Mouse (Mus musculus) left cerebral cortex, postnatal 25 days (tissue): Measurements from ENCODE around the gene Agfg2. TPM values are rescaled to one million over a fixed set of nuclear protein-coding genes. Genes with fewer than 3 reads are reported as not detected.
A peak's percentile ranks its signal among the peaks of the same experiment; 100 is the strongest.

Experiments used
- DNase-seq, 2 experiments: peaks; one replicate each; pipeline ENCODE4 v3.0.0; 2022; ENCODE audit warnings: low spot score in 2 of 2, mixed read lengths in 1 of 2
- intact Hi-C: fragments of 180-260 bp; cut with DNase I; formaldehyde crosslinking; loops from one replicate; pipeline ENCODE4 v1.15.1; 2025
- total RNA-seq, 2 experiments: library from RNA; stranded (reverse); gene quantifications; 2 replicates each; pipeline ENCODE4 v1.2.3; 2021

Agfg2 gene
- total RNA-seq, 2 experiments from 2014 or later, result 40.0 to 43.9 TPM

DNA sequence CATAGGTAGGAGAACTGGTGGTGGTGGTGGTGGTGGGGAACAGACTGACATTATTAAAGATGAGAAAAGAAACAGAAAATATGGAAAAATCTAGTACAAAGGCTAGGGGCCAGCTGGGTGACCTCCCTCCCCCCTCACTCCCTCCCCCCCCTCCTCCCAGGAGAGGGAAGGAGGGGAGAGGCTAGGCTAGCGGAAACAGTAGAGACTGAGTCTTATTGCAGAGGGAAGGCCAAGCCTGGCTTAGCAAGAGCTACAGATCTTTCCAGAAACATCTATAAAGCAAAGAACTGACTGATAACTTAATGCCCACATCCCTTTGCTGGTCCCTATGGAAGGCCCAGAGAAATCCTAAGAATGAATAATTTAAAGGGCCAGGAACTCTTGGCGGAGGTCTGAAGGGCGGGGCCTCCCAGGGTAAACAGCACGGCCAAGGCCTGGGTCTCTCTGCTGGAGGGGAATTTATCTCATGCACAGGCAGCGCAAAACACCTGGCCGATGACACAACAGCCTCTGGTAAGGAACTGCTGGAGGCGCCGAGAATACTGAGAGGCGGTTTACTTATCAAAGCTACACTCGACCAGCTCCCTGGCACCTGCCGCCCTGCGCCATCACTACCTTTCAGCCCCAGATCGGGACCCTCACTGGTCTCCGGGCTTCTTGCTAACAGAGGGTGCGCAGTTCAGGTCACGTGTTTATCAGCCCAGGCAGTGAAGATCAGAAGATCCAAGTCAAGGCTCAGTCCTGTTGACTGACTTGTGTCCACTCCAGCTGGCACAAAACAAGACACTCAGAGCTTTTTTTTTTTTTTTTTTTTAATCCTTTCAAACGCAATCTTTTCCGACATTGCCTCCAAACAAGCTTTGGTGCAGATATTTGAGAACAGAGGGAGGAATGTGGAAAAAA, 34.6 kb downstream of the Agfg2 start:
- no peak for DNase-seq
- intact Hi-C loops, result loop anchor here (5.0 kb wide), 1 partner anchor 138 kb away; no protein-coding TSS in a partner anchor

DNA sequence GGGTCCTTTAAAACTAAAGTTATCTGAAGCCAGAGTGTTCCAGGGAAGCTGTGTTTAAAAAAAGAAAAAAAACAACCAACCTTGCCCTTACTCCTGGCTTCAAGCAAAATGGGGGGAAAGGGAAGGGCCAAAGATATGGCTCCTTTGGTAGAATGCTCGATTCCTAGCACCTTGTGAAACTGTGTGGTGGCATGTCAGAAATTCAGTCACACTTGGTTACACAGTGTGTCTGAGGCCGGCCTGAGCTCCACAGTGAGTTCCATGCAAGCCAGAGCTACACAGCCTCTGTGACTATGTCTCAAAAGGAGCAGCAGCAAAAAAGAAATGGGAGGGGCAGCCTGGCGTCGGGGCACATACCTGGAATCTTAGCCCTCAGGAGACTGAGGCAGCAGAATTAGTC, 35.3 kb downstream of the Agfg2 start:
- intact Hi-C loops, result loop anchor here (5.0 kb wide), 1 partner anchor 137 kb away; no protein-coding TSS in a partner anchor

DNA sequence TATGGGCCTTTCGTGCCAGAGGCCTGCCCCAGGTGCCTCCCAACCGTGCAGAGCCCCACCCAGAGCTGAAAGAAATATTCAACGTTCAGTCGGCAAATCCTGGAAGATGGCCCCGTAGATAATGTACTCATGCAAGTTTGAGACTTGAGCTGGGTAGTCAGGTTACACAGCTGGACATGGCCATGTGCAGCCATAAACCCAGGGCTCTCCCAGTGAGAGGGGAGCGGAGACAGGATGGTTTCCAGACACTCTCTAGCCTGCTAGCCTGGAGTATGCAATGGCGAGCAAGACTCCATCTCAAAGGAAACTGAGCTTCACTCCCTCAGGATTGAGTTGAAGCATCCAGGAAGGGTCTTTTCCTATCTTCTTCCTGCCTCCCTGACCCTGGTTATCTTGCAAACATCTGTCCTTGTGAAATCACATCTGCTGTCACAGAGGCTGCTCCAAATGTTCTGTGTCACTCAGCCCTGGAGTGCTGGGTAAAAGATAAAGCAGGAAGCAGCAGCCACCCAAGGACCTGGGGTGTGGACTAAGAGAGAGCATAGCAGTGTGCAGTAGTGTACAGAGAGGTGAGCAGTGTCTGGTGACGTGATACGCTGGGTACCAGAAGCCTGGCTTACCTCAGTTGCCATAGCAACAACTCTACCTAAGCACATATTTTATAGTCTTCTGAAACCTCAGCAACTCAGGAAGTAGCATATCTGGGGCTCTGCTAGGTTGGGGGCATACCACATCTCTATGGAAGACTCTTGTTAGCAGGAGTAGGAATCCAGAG, 36.5 kb downstream of the Agfg2 start:
- peak in 1 of 2 experiments; percentile 29 for DNase-seq
- intact Hi-C loops, result loop anchor here (5.0 kb wide), 1 partner anchor 136 kb away; no protein-coding TSS in a partner anchor

More for the DNA sequence above, 35.3 kb downstream of the Agfg2 start:
- no peak for DNase-seq

DNA sequence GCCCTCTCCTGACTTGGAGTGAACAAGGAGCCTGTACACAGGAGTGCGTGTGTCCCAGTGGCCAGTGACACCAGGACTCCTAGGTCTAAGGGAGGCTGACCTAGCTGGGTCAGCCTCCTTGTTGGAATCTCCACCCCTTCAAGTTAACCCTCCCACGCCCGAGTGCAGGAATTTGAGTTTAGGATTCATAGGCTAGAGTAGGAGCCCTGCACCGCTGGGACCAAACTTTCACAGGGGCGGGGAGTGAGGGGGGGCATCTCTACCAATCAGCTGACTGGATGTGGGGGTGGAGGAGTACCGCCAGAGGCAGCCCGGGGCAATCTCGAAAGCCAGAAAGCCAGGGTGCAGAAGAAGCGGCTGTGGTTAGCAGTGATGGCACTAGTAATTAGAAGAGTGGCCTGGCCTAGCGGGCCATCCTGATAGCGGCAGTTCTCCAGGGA, 38.9 kb downstream of the Agfg2 start, which contains the start of gene Irs3:
Gene Irs3, minus strand, starts transcription at position 63 of the 440 bp plus-strand sequence.
- no peak for DNase-seq
- intact Hi-C loops, result loop anchor here (5.0 kb wide), 1 partner anchor 133 kb away; no protein-coding TSS in a partner anchor

DNA sequence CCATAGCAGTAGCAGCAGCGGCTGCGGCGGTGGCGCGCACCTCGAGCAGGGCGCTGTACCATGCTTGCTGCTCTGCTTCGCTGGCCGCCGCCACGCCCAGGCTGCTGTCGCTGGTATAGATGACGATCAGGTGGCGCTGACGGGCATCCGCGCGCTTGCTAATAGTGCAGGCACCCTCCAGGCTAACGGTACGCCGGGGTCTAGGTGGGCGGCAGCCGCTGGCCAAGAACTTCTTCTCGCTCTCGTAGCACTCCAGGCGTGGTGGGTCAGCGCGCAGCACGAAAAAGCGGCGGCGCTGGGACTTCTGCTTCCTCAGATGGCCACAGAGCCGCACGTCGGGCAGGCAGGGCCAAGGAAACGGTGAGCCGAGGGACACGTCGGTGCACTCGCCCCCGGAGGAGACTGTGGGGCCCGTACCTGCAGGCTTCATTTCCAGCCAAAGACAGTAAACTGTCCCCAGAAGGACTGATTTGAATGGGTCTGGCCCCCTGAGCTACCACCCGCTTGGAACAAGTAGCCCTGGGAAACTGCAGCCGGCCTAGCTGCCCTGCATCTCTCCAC, 39.4 kb downstream of the Agfg2 start:
- intact Hi-C loops, result loop anchor here (5.0 kb wide), 1 partner anchor 133 kb away; no protein-coding TSS in a partner anchor
- no peak for DNase-seq

DNA sequence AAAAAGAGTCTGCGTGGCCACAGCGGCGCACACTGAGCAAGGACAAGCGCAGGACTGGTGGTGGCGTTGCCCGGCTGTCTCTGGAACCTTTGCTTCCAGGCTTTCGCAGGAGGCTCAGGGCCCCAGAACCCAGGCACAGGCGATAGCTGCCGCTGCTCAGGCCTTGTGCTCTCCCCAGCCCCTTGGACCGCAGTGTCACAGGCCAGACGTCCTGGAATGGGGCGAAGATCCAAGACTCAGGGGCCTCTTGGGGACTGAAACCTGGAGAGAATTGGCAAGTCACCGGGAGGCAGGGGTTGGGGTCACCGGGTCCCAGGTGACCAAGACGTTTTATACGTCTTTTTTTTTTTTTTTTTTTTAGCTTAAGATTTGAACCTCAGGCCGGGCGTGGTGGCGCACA, 40.0 kb downstream of the Agfg2 start:
- intact Hi-C loops, result no loop called here

DNA sequence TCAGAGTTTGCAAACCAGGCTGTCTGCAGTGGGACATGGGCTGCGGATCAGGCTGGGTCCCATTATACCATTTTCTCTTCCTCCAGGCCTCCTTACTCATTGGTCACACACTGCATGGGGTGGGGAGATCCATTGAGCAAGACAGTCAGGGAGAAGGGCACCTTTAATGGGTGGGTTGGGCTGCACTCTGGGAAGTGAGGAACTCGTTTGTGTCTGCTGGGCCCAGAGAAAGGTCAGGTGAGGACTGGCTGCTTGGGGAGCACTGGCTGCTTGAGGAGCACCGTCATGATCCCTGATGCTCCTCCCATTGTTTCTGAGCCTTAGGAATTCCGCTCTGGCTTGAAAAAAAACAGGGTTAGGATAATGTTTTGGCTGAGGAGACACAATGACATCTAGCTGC, 41.6 kb downstream of the Agfg2 start:
- intact Hi-C loops, result no loop called here
- no peak for DNase-seq

More for the DNA sequence above, 40.0 kb downstream of the Agfg2 start:
- no peak for DNase-seq

DNA sequence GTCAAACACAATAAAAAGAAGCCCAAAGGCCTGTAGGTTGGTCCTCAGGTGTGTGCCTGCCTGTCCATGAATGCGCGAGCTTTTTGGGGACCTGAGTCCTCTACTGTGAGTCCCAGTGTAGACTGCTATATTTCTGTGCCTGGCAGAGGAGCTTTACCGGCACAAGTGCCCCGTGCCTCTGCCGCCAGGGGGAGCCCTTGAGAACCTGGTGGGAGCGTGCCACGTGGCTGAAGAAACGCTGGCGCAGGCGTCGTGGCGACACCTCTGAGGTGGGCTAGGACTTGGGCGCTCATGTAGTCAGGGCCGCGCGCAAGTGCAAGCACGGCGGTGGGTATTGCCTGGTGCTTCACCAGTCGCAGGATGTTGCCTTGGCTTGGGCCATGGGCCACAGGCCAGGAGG, 43.5 kb downstream of the Agfg2 start, which contains the start of gene Sap25:
Gene Sap25, plus strand, starts transcription at position 281 of the 400 bp plus-strand sequence.
- no peak for DNase-seq
- intact Hi-C loops, result no loop called here

DNA sequence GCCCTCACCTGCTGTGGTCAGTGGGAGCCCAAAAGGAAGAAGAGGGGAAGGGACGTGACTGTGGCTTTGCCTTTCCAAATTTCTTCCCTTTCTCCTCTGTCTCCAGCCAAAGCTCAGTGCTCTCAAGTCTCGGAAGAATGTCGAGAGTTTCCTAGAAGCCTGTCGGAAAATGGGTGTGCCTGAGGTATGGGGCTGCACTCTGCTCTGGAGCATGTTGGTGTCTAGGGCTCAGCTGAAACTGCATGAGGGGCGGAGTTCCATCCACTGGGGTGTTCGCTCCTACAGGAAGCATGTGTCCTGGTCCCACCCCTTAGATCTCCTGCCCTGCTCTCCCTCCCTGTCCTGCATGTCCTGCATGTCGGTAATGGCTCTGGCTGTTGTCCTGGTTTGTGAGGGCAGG, 45.1 kb downstream of the Agfg2 start:
- DNase-seq, result no peak
- intact Hi-C loops, result no loop called here

DNA sequence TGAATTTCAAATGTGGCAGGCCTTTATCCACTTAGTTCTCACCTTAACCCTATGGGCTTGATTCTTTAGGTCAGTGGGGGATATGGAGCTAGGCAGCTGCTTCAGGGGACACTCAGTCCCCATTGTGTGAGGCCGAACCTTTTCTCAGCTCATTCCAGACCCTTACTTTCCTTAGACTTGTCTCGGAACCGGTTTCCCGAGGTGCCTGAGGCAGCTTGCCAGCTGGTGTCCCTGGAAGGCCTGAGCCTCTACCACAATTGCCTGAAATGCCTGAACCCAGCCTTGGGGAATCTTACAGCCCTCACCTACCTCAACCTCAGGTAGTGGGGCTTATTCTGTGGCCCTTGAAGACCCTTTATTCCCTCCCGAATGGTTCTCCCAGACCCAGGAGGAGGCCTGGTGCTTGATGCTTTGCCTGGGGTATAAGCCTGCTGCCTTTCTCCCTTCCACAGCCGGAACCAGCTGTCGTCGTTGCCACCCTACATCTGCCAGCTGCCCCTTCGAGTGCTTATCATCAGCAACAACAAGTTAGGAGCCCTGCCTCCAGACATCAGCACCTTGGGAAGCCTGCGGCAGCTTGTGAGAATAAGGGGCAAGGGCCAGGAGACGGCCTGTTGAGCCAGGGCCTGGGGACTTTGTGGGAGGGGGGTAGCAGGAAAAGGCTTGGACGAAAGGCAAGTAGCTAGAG, 51.0 kb downstream of the Agfg2 start:
- DNase-seq, result no peak
- intact Hi-C loops, result no loop called here

DNA sequence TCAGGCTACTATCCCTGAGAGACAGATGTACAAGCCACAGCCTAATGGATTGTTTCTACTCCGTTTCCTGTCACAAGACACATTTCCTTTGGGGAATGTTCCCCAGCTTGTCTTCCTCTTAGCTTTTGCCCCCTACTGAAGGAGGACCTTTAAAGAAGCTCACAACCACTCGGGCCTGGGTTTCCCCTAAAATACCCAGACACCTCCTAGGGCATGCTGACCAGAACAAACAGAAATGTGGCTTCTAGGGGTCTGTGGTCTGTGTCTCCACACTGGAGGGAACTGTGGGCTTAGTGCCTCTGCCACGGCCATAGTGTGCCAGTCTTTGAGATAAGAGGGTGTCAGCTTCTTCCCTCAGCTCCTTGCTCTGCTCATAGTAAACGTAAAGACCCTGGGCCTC, 52.9 kb downstream of the Agfg2 start:
- intact Hi-C loops, result no loop called here
- no peak for DNase-seq

DNA sequence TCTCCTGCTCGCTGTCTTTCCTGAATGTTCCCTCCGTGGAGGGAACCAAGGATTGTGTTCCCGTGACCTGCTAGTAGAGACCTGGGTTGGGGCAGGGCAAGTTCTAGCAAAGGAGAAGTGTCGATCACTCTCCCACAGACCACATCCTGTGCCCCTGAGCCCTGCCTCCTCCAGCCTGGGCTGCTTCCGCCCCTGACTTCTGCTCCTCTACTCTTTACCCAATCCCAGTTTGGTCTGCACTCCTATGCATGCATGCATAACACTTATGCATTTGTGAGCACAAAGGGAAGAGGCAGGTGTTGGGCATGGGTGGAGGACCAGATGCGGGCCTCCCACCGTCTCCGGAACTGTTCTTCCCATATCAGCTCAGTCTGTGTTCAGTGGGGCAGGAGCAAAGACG, 53.4 kb downstream of the Agfg2 start:
- peak in 1 of 2 experiments; percentile 64 for DNase-seq
- intact Hi-C loops, result no loop called here

DNA sequence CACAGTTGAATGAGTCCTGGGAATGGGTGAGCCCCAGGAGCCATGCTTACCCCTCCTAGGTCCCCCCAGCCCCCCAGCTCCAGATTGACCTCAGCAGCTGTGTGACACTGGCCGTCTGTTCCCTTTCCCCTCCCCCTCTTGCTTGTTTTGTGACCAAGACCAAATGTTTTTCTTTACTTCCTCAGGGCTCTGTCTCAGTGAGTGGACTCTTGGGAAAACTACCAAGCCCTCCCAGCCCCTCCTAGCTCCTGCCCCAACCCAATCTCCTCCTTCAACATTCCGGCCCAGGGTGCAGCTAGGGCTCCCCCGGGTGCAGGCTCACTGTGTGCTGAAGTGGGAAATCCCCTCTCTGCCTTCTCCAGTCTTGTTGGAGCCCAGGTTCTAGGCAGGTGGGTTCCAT, 53.9 kb downstream of the Agfg2 start:
- DNase-seq, result no peak
- intact Hi-C loops, result no loop called here

DNA sequence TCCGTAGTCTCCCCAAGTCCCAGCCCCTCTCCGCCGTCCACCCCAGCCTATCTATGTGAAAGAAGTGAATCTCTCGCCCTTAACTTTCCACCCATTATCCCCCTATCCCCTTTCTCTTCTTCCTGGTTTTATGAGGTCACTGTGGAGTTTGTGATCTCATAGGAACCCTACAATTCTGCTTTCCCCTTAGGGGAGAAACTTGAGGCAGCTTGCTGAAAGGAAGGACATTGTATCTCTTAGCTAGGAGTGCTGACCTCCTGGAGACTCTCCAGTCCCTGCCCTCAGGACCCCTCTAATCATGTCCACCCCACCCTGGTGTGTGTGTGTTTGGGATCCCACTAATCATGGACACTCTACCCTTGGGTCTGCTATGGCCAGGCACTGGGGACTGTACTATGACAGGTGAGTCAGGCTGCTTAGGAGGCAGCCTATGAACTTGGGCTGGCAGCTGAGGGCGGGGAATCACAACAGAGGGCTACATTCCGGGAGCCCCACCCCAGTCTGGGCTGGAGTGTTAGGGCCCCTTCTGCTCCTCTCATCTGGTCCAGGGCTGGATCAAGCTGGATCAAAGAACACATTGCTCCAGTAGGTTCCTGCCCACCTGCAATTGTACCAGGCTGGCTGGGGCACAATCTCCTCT, 54.5 kb downstream of the Agfg2 start:
- DNase-seq, result no peak
- intact Hi-C loops, result loop anchor here (1.0 to 2.0 kb wide), 2 partner anchors 29 to 97 kb away; partner anchors contain the start of genes Epo, Gnb2 and Mospd3

DNA sequence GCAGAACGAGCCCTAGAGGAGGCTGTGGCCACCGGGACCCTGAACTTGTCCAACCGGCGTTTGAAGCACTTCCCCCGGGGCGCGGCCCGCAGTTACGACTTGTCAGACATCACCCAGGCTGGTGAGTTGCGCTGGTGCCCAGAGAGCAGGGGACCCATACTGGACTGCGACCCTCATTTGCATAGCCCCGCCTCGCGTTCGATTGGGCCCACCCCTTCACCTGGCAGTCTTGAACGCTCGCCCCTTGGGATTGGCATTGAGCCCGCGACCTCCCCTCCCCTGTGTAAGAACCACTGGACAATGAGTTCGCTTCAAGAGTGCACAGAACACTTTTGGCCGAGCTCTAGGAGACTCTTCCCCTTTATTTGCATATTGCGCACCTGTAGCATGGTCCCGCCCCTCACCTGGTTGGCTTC, 55.2 kb downstream of the Agfg2 start:
- DNase-seq, result no peak
- intact Hi-C loops, result loop anchor here (1.0 to 2.0 kb wide), 2 partner anchors 29 to 96 kb away; partner anchors contain the start of genes Epo, Gnb2 and Mospd3

DNA sequence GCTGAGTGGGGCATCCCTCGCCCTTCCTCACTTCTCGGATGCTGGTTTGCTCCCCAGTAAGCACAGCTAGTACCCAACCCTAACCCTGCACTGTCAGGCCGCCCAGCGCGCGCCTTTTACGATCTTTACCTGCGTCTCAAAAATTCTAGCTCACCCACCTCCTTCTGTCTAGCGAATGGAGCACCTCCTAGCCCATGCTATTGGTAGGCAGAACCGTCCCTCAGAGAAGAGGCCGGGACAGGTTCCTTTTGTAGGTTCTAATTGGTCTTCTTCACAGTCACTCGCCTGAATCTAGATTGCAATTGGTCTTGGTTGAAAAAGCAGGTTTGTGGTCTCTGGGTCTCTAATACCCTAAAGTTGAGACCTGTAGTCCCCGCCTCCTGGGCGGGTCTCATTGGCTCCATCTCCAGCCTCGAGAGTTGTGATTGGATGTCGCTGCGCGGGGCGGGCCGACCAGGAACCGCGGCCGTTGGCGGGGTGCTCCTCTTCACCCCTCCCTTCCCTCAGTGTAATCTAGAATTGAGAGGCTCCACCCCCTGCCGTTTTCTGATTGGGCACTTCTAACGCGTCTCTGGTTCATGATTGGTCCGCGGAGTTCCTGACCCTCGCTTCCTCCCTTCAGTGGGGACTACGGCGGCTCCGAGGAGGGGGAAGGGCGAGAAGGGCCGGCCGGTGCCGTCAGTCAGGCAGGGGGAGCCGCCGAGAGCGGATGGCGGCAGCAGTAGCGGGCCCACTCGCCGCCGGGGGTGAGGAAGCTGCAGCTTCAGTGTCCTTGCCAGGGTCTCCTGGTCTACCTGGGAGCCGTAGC, 55.8 kb downstream of the Agfg2 start, which contains the start of the genes Fbxo24, Lrch4 and Gm20605:
Gene Fbxo24, minus strand, starts transcription at position 505 of the 808 bp plus-strand sequence.
Gene Lrch4, plus strand, starts transcription at position 624 of the 808 bp plus-strand sequence.
Gene Gm20605, plus strand, starts transcription at position 678 of the 808 bp plus-strand sequence.
- peak; percentile 98 to 100 for DNase-seq
- intact Hi-C loops, result loop anchor here (1.0 to 2.0 kb wide), 2 partner anchors 28 to 95 kb away; partner anchors contain the start of genes Epo, Gnb2 and Mospd3

DNA sequence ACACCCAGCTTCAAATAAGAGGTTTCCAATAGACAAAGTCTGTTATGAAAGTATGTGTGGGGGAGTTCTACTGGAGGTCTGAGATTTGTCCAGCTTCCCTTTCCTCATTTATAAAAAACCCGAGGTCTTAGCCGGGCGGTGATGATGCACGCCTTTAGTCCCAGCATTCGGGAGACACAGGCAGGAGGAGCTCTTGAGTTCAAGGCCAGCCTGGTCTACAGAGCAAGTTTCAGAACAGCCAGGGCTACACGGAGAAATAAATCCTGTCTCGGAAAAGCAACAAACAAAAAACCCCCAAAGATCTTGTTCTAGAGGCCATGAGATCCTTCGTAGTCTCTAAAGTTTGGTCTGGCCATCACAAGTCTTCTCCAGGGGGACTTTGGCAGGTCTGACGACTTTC, 56.5 kb downstream of the Agfg2 start:
- intact Hi-C loops, result loop anchor here (2.0 kb wide), 1 partner anchor 27 kb away; the partner anchor contains the start of gene Mospd3
- no peak for DNase-seq
